Mouse (Mus musculus) gastrocnemius, postnatal 36 days (tissue): ENCODE measurements around the gene Gm20924. TPM values are rescaled to one million over a fixed set of nuclear protein-coding genes. Genes with fewer than 3 reads are reported as not detected.
"Not testable (repeated sequence)": the region's sequence is repeated elsewhere in the genome, so short reads cannot be mapped to it uniquely, and the experiment has no call there.

Experiments
- DNase-seq, 2 experiments: peaks; one replicate each; pipeline ENCODE4 v3.0.0; 2022
- intact Hi-C: fragments of 180-260 bp; cut with DNase I; formaldehyde crosslinking; loops from one replicate; pipeline ENCODE4 v1.15.1; 2025
- long read RNA-seq, 2 experiments: library from polyadenylated mRNA; stranded (forward); transcript quantifications; one replicate each; pipeline ENCODE4 v2.0.0; 2021
- total RNA-seq, 2 experiments: library from RNA; stranded (reverse); gene quantifications; 2 replicates each; pipeline ENCODE4 v1.2.3; 2021

Gene Gm20924
- not detected for total RNA-seq
- long read RNA-seq, experiment 1: 0 reads
- long read RNA-seq, experiment 2: 0 reads

GRCm38 (mm10) chrY:65207427-65207826 lies at the start of gene Gm20924:
Gm20924 (minus strand) TSS chrY:65207527.
- intact Hi-C loops: not testable (repeated sequence)

More at GRCm38 (mm10) chrY:65207427-65207826, at the start of gene Gm20924:
- not testable (repeated sequence) for DNase-seq

Other genes with a start within 250 kb of the Gm20924 start
- not detected for gene Gm20736, start 170.2 kb upstream of the Gm20924 start, total RNA-seq